Mouse (Mus musculus): ENCODE measurements around the gene Pjvk.

GRCm38 (mm10) chr2:76686986-76687385, 38.7 kb downstream of the Pjvk start:
- no peak for TF ChIP-seq EP300 (IDR thresholded peaks at IDR 0.05; ENCODE audit: low read depth)
- TF ChIP-seq CTCF (IDR thresholded peaks at IDR 0.05; ENCODE audit: low read depth): no peak
